Mouse (Mus musculus) heart, embryonic 14.5 days (tissue): ENCODE data around the gene Usp47. TPM values are rescaled to one million over a fixed set of nuclear protein-coding genes. Genes with fewer than 3 reads are reported as not detected.

ENCODE experiments used
- ATAC-seq: fragments of 200-750 bp; cut with Nextera tagmentation; 2 replicates; pipeline ENCODE4 v1.8.0; 2017; ENCODE audit warnings: low read depth, moderate TSS enrichment; ENCODE audit not compliant: insufficient number of reproducible peaks, insufficient read depth, low FRiP score
- H3K27ac ChIP-seq, 2 experiments: fragments of 200-500 bp in 1 of 2; fragments of 300-500 bp in 1 of 2; sonication (generic) in 1 of 2; replicated peaks in 1 of 2; 2 replicates each; pipeline ENCODE4 v1.5.1; 2012 to 2014; ENCODE audit warnings: low read depth in 2 of 2, low read length in 2 of 2, control low read depth in 1 of 2, mild to moderate bottlenecking in 1 of 2, mixed read lengths in 1 of 2; ENCODE audit not compliant: control insufficient read depth in 1 of 2, insufficient read depth in 1 of 2
- H3K27me3 ChIP-seq: fragments of 300-500 bp; sonication (generic); 2 replicates; pipeline ENCODE4 v1.6.1; 2014; ENCODE audit warnings: mild to moderate bottlenecking, low read length, control low read depth; ENCODE audit not compliant: control insufficient read depth, insufficient read depth
- H3K36me3 ChIP-seq: fragments of 300-500 bp; sonication (generic); 2 replicates; pipeline ENCODE4 v1.6.1; 2014; ENCODE audit warnings: mild to moderate bottlenecking, control low read depth, low read length, mixed read lengths; ENCODE audit not compliant: control insufficient read depth, insufficient read depth
- H3K4me1 ChIP-seq, 2 experiments: fragments of 200-500 bp in 1 of 2; fragments of 300-500 bp in 1 of 2; sonication (generic) in 1 of 2; 2 replicates each; pipeline ENCODE4 v1.6.1; 2012 to 2014; ENCODE audit warnings: low read length in 2 of 2, control low read depth in 1 of 2, mixed read lengths in 1 of 2; ENCODE audit not compliant: control insufficient read depth in 2 of 2, insufficient read depth in 2 of 2
- H3K4me2 ChIP-seq: fragments of 300-500 bp; sonication (generic); 2 replicates; pipeline ENCODE4 v1.6.1; 2014; ENCODE audit warnings: mild to moderate bottlenecking, low read length
- H3K4me3 ChIP-seq, 2 experiments: fragments of 200-500 bp in 1 of 2; fragments of 300-500 bp in 1 of 2; sonication (generic) in 1 of 2; 2 replicates each; pipeline ENCODE4 v1.5.1; 2012 to 2014; ENCODE audit warnings: low read length in 2 of 2, mild to moderate bottlenecking in 2 of 2, control low read depth in 1 of 2, low read depth in 1 of 2, moderate library complexity in 1 of 2; ENCODE audit not compliant: control insufficient read depth in 1 of 2, insufficient read depth in 1 of 2
- H3K9ac ChIP-seq: fragments of 300-500 bp; sonication (generic); 2 replicates; pipeline ENCODE4 v1.6.1; 2014; ENCODE audit warnings: mild to moderate bottlenecking, low read length
- H3K9me3 ChIP-seq: fragments of 300-500 bp; sonication (generic); 2 replicates; pipeline ENCODE4 v1.6.1; 2016; ENCODE audit warnings: low read length, control low read depth; ENCODE audit not compliant: control insufficient read depth
- WGBS: fragments of 180-500 bp; shearing (Covaris S2); extraction: QIAGEN DNeasy Blood & Tissue Kit; methylation state at CpG from one replicate; pipeline ENCODE4 v1.1.7; 2014; 5-methylcytosine and 5-hydroxymethylcytosine counted together
- polyA plus RNA-seq: library from polyadenylated mRNA; unstranded; fragments of >200 nt; fragmentation: Nextera tagmentation; extraction: Ambion mirVana; gene quantifications from 2 replicates; pipeline ENCODE4 v1.2.1, GENCODE M21; 2014

The Usp47 gene
- polyA plus RNA-seq: 77.7 and 79.5 TPM in 2 replicates

DNA sequence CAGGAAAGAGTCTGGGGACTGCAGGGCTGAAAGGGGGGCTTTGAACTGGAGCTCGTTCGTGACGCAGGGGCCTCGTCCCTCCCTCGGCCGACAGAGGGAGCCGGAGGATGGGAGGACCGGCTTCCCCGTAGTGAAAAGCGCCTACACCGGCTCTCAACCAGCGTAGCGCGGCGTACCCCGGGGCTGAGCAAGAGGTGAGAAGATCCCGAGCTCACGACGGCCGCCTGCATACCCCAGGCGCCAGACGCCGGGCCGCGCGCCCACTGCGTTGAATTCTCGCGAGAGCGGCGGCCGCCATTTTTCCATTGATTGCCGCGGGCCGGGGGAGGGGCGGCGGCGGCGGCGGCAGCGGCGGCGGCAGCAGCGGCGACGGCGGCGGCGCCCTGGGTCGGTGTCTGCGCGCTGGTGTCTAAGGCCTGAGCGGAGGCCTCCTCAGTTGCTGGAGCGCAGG is at the start of gene Usp47:
Gene Usp47, plus strand, starts transcription at position 355 of the 451 bp plus-strand sequence.
- H3K27me3 ChIP-seq: no peaks in the 10 kb centered on the region
- peak; percentile 88 for ATAC-seq
- H3K4me3 ChIP-seq: peak within 1 kb of the TSS; percentile 78 to 98
- H3K27ac ChIP-seq: peak within 1 kb of the TSS; percentile 95 to 97
- H3K9me3 ChIP-seq: no peaks in the 10 kb centered on the region
- peaks cover 3 to 32% of the 10 kb centered on the region in 2 experiments; a peak in 3 of 4 replicates for H3K4me1 ChIP-seq
- peaks cover under 1% of the 10 kb centered on the region; the same call in 1 of the 2 replicates for H3K36me3 ChIP-seq
- H3K4me2 ChIP-seq: peak within 1 kb of the TSS; percentile 84
- H3K9ac ChIP-seq: peak within 1 kb of the TSS; percentile 99
- 1% methylated on average over 39 of the region's 54 CpGs for WGBS

DNA sequence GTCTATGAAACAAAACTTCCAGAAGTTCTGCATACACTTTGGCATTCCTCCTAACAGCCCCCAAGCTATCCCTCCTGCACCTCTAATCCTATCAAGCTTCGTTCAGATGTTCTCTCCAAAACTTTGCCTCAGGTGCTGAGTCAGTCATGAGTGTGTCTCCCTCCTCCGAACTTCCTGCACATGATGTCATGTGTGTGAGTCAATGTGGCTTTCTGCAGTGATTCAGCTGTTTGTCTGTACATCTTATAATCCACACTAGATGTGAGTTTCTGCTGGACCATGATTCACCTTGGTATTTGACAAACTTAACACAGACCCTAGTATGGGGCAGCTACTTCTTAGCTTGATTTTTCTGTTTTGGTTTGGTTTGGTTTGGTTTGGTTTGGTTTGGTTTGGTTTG is 46.9 kb upstream of the Usp47 start:
- Histone ChIP-seq H3K4me2 (no peak overlapping the region), H3K4me1 (peaks cover 7 to 24% of the 10 kb centered on the region in 2 experiments), H3K27me3 (no peaks in the 10 kb centered on the region), H3K27ac (no peak overlapping the region), H3K4me3 (no peak overlapping the region), H3K9ac (no peak overlapping the region), H3K9me3 (no peaks in the 10 kb centered on the region), H3K36me3 (no peaks in the 10 kb centered on the region)
- WGBS: 59% methylated on average over 2 of the region's 2 CpGs
- no peak for ATAC-seq

DNA sequence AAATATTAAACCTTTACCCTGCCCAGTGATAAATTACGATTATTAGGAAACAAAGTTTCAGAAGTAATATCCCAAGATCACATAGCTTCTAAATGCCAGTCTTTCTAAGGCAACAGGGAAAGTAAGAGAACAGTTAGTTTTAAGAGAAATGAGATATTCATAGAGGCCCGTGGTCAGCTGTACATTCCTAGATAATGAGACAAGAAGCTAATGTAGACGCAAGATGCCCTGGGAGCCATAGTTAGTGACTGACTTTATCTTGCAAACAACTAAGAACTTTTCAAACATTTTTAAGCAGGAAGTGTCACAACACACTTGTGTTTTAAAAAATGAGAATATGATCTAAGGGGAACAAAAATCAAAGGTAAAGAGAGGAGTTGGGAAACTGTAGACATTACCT is 45.4 kb upstream of the Usp47 start:
- Histone ChIP-seq H3K27ac (no peak overlapping the region), H3K4me3 (no peak overlapping the region), H3K36me3 (no peaks in the 10 kb centered on the region), H3K9ac (no peak overlapping the region), H3K4me2 (no peak overlapping the region), H3K9me3 (no peaks in the 10 kb centered on the region), H3K27me3 (no peaks in the 10 kb centered on the region), H3K4me1 (peaks cover 7 to 22% of the 10 kb centered on the region in 2 experiments)
- no peak for ATAC-seq
- WGBS: 49% methylated on average over 3 of the region's 3 CpGs

DNA sequence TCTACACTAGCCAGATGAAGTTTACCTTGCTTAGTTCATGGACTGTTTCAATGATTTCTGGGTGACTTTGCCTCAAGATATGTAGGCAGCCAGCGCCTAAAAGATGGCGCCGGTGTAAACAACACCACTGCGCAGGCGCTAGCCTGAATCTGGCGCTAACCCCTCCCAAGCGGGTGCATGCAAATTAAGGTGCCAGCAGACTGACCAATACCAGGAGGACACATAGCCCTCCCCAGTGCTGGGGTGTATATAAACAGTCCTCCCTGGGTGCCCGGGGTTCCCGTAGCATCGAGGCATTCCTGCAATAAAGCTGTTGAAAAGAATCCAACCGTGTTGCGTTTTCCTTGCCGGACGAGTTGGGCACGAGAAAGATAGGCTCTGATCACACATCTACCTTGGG is 41.0 kb upstream of the Usp47 start:
- Histone ChIP-seq H3K4me3 (no peak overlapping the region), H3K27ac (no peak overlapping the region), H3K9me3 (no peaks in the 10 kb centered on the region), H3K36me3 (no peaks in the 10 kb centered on the region), H3K4me1 (peaks cover 0 to 4% of the 10 kb centered on the region in 2 experiments; a peak in 2 of 4 replicates), H3K27me3 (no peaks in the 10 kb centered on the region), H3K4me2 (no peak overlapping the region), H3K9ac (no peak overlapping the region)
- no peak for ATAC-seq
- 93% methylated on average over 15 of the region's 15 CpGs for WGBS

DNA sequence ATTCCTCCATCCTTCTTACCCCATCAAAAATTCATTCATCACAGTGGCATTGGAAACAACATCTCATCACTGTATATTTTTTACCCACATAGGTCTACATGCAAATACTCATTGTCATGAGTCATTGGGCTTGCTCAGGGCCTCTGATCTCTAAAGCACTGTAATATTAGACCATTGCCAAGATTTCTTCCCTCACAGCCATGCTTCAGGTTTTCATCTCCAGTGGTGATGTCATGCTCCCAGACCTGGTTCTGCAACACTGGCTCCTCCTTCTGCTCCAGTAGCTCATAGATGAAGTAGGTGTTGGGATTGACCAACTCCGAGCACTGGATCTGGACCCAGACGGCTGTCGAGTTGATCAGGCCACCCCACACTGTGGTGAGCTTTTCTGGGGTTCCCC is 38.8 kb upstream of the Usp47 start:
- 88% methylated on average over 3 of the region's 3 CpGs for WGBS
- H3K27ac ChIP-seq: no peak overlapping the region

DNA sequence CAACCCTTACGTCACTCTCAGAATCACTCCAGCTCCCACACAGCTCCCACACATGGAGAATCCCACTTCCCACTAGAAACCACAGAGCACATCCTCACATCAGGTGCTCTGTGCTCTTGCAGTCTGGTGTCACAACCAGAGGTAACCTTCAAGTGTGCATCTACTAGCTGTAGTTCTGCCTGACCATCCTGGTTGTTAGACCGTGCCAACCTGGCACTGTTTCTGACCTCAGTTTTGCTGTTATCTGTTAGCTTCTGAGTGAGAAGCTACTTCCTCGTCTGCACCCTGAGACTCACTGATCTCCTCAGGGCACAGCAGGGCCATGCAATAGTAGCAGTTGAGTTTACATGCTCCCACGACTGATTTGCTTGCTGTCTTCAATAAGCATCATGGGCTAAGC is 38.0 kb upstream of the Usp47 start:
- ATAC-seq: no peak
- Histone ChIP-seq H3K4me2 (no peak overlapping the region), H3K36me3 (no peaks in the 10 kb centered on the region), H3K9me3 (no peaks in the 10 kb centered on the region), H3K27me3 (no peaks in the 10 kb centered on the region), H3K9ac (no peak overlapping the region), H3K4me3 (no peak overlapping the region), H3K4me1 (no peaks in the 10 kb centered on the region), H3K27ac (no peak overlapping the region)
- 68% methylated on average over 4 of the region's 4 CpGs for WGBS

More for the DNA sequence above, 38.8 kb upstream of the Usp47 start:
- H3K4me1 ChIP-seq: no peaks in the 10 kb centered on the region
- no peaks in the 10 kb centered on the region for H3K27me3 ChIP-seq
- no peak for ATAC-seq
- H3K9me3 ChIP-seq: no peaks in the 10 kb centered on the region
- no peaks in the 10 kb centered on the region for H3K36me3 ChIP-seq
- no peak overlapping the region for H3K4me2 ChIP-seq
- H3K4me3 ChIP-seq: no peak overlapping the region
- no peak overlapping the region for H3K9ac ChIP-seq

DNA sequence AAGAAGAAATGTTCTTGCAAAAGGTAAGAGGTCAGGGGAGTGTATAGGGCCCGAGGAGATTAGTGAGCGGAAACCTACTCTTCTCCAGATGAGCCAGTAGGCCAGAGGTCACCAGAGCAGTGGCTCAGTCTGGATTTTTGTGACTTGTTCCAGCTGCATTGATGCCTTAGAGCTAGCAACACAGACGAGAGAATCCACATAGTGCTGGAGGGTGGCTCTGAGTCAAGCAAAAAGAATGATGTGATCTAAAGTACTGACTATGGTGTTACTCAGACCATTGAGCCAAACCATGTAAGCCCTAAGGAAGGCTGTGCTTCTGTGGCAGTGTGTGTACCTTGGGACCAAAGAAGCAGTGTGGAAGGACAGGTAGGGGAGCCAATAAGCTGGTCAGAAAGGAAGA is 36.4 kb upstream of the Usp47 start:
- WGBS: 75% methylated on average over 3 of the region's 3 CpGs
- ATAC-seq: no peak

DNA sequence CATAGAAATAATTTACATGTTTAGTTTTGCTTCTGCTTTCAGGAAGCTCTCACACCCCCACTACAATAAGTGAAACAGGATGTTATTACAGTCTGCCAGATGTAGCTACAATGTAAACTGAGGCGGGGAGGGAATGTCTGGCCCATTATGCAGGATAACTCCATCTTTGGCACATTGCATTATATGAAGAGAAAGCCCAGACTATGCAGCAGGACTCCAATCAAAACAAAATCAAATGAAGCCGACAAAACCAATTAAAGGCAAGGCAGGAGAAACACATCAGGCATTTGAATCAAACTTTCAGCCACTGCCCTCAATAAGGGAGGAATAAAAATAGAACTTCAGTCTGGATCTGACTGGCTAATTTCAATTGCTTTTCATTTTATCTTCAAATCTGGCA is 25.9 kb upstream of the Usp47 start:
- Histone ChIP-seq H3K9me3 (0 out of 2 replicates have a peak, but pooled peaks cover 2% of the 10 kb centered on the region), H3K27me3 (no peaks in the 10 kb centered on the region), H3K4me3 (no peak overlapping the region), H3K4me2 (no peak overlapping the region), H3K4me1 (peaks cover 3 to 18% of the 10 kb centered on the region in 2 experiments; a peak in 3 of 4 replicates), H3K9ac (no peak overlapping the region), H3K27ac (no peak overlapping the region), H3K36me3 (no peaks in the 10 kb centered on the region)
- WGBS: 60% methylated on average over 2 of the region's 2 CpGs
- no peak for ATAC-seq

More for the DNA sequence above, 36.4 kb upstream of the Usp47 start:
- no peaks in the 10 kb centered on the region for H3K4me1 ChIP-seq
- H3K4me3 ChIP-seq: no peak overlapping the region
- H3K36me3 ChIP-seq: no peaks in the 10 kb centered on the region
- H3K9me3 ChIP-seq: no peaks in the 10 kb centered on the region
- H3K27me3 ChIP-seq: no peaks in the 10 kb centered on the region
- H3K27ac ChIP-seq: no peak overlapping the region
- H3K9ac ChIP-seq: no peak overlapping the region
- H3K4me2 ChIP-seq: no peak overlapping the region
